Mouse (Mus musculus) monocyte, adult 5-6 weeks (primary cell): ENCODE measurements at regions not wholly inside any gene's neighbourhood (a gene's known extent, or its start where the extent isn't known, plus 50 kb on each side); places are given as distances from the start of the nearest gene placed in this dataset.

ENCODE experiments used
- ATAC-seq: fragments of 153-309, 156-312 bp; replicated peaks from 2 replicates; pipeline ENCODE4 v1.8.0; 2017; ENCODE audit warnings: mild to moderate bottlenecking; ENCODE audit not compliant: low TSS enrichment, insufficient number of reproducible peaks, severe bottlenecking, poor library complexity, low FRiP score

DNA sequence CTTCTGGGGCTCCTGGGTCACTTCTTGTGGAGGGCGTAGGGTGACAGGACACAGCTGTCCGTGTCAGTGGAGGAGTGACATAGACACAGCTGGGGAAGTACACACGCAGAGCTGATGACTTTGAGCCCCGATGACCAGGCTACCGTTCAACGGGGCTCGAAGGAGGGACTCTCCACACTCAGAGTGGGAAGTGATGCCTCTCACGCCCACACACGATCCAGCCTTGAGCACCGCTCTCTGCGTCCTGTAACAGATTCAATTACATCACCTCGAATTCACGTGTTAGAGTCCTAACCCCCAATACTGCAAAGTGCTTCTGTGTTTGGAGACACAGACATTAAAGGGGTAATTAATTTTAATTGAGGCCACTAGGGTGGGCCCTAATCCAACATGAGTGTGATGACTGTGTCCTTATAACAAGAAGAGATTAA lies 101.4 kb upstream of the Sdk2 start:
- ATAC-seq = no peak

GRCm38 (mm10) chr11:114165656-114166362 lies 99.0 kb upstream of the Sdk2 start:
- no peak for ATAC-seq

DNA sequence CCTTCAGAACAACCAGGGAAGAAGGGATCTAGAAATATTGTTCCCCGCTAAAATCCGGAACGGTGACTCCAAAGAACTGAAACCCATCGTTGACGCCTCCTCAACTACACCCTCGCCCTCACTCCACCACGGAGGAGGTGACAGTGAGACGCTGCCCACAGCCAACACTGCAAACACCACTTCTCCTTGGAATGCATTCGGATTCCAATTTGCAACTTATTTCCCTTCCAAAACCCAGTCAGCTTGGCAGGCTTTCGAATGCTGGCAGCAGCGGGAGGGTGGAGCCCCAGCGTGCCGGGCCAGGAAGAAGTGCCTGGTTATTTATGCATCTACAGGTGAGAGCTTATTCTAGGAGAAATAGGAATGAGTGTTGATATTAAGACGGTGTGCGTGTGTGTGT lies 85.9 kb upstream of the Sdk2 start:
- ATAC-seq = no peak

DNA sequence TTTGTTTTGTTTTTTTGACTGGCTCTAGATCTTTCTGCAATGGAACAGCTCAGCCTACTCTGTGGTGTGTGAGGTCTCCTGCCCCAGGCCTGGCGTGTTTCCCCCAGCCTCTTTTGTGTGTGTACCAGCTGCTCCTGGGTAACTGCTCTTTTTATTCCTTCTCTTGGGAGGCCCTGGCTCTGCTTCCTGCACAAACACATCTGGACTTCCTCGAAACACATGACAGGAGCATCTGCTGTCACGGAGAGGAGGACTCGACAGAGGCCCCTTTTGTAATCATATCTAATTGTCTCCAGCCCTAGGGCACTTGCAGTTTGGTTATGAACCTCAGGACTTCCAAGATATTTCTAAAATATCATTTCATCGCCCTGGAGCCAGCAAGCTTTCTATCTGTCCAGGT lies 79.5 kb upstream of the Sdk2 start:
- ATAC-seq = no peak

DNA sequence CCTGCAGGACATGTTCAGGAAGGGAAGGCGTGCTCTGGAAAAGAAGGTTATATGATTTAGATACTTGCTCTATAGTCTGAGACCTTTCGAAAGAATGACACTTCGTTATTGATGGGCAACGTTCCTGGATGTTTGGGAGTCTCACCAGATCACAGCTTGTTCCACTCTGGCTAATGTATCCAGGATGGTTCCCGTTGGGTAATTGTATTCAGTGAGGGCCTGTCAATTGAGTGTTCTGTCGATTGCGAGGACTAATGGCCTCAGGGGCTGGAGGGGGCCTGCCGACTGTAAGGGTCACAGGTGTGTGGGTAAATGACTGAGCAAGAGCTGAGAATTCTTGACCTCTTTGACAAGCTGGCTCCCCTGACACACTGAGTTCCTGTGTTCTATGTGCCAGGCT lies 62.4 kb upstream of the Sdk2 start:
- ATAC-seq = no peak

- ATAC-seq = no peak
Measured at GRCm38 (mm10) chr11:114128841-114129240, 62.0 kb upstream of the Sdk2 start.

DNA sequence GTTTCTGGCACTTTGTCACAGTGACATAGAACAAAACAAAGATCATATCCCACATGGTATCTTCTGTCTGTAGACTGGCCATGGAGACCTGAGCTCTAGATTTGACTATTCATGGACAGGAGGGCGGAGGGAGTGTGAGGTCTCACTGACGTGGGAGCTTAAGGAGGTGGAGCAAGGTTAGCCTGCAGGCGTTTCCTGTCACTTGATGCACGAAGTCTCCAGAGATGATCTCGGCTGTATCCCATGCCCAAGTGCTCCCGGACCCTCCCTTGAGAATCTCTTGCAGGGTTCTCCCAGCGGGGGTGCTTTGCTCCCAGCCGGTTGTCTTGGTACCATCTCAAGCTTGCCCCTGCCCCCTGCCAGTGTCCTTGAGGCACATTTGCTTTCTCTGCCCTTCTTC lies 60.6 kb upstream of the Sdk2 start:
- no peak for ATAC-seq

DNA sequence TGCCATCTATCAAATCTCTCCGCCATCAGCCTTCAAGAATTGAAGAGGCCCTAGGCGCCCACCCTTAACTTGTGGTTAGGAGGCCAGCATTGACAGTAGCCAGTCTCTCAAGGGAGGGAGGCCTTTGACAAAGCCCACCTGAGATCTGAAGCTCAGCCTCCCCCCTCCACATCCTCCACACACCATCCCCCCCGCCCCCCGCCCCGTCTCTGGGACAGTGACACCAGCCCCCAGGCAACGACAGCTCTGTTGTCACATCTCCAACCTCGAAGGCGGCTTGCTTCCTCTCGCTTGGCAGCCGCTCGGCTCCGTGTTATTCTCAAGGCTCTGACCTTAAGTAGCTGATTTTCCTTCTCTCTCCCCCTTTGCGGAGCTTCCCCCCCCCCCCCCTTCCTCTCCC lies 55.3 kb upstream of the Sdk2 start:
- no peak for ATAC-seq

DNA sequence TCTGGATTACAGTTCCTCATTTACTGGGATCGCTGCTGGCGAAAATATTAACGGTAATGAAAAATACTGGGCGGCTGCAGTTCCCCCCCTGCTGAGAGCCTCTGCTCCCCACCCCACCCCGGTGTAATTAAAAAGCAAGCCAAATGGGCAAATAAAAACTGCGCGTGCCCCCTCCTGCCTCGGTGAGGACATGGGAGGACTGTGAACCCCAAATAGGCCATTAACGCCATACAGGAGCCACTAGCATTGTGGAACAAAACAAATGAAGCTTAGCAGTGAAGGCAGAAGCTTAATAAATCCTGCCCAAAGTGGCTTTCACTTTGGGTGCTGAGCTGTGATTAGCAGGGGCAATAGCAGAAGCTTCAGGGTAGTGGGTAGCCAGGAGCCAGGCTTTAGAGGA lies 52.3 kb upstream of the Sdk2 start:
- ATAC-seq = no peak
